Mouse (Mus musculus): ENCODE measurements around the gene Mars. TPM values are rescaled to one million over a fixed set of nuclear protein-coding genes. Genes with fewer than 3 reads are reported as not detected.

The Mars gene
- total and polyA plus RNA-seq, 3 experiments = 143 to 224 (median 161) TPM

DNA sequence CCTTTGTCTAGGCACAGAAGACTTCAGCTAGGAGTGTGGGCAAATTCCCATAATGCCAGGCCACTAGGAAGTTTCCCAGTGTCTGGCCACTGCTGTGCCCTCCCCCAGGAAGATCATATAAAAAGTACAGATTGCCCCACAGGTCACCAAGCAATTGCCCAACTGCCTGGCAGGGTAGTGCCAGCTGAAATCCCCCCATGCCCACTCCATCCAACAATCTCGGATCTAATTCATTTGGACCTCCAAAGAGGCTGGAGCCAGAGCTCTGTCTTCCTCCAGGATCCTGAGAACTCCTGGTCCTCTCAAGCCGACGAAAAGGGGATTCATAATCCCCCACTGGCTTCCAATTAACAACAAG, 23.7 kb downstream of the Mars start:
- Histone ChIP-seq H3K4me2 (ENCODE audit: insufficient read depth, low read depth, poor library complexity, severe bottlenecking) (peak overlapping the region; percentile 75), H3K4me3 (replicated peaks in 1 of 3; ENCODE audit: low read depth in 2 of 3, low read length in 2 of 3, poor library complexity in 1 of 3) (peak overlapping the region; percentile 74 to 83 (median 75)), H3K36me3 (replicated peaks in 1 of 2; ENCODE audit: control insufficient read depth in 1 of 2, insufficient read depth in 1 of 2, low read length in 1 of 2) (peaks cover 50 to 60% of the 10 kb centered on the region in 2 experiments), H3K79me2 (replicated peaks; ENCODE audit: control insufficient read depth, extremely low read depth, insufficient read depth, poor library complexity, severe bottlenecking) (peaks cover 37% of the 10 kb centered on the region), H3K4me1 (ENCODE audit: control insufficient read depth in 1 of 2, insufficient read depth in 2 of 2) (peaks cover 16 to 31% of the 10 kb centered on the region in 2 experiments), H3K9me3 (replicated peaks; ENCODE audit: low read length) (no peaks in the 10 kb centered on the region), H3K27ac (ENCODE audit: insufficient read depth, low read depth) (peak overlapping the region; percentile 77), H3K9ac (ENCODE audit: insufficient read depth, low read depth) (peak overlapping the region; percentile 63), H3K27me3 (replicated peaks) (no peaks in the 10 kb centered on the region)
- dilution Hi-C loops (cut with MboI; ENCODE audit: extremely low pct_ligation_motif_present, extremely low pct_unique_long_range_greater_than_20kb, low sequenced_read_pairs) = no loop called here
- no peak for DNase-seq (ENCODE audit: extremely low read depth)
- TF ChIP-seq CHD2 (IDR thresholded peaks at IDR 0.05; ENCODE audit: low read length) (no peak), MYC (IDR thresholded peaks at IDR 0.05; ENCODE audit: low read depth, low read length) (no peak), EP300 (IDR thresholded peaks at IDR 0.05; ENCODE audit: low read length) (no peak), HCFC1 (IDR thresholded peaks at IDR 0.05; ENCODE audit: low read depth, low read length) (no peak), ZC3H11A (IDR thresholded peaks at IDR 0.05; ENCODE audit: low read depth, low read length) (no peak), JUND (conservative IDR thresholded peaks at IDR 0.05; ENCODE audit: low read depth, low read length) (no peak), ZNF384 (IDR thresholded peaks at IDR 0.05; ENCODE audit: low read depth, low read length) (no peak), RAD21 (IDR thresholded peaks at IDR 0.05; ENCODE audit: low read depth, low read length) (no peak), RCOR1 (conservative IDR thresholded peaks at IDR 0.05; ENCODE audit: low read depth, low read length) (no peak), CTCF (conservative IDR thresholded peaks at IDR 0.05 in 1 of 2, IDR thresholded peaks at IDR 0.05 in 1 of 2; ENCODE audit: low read depth in 2 of 2, low read length in 2 of 2) (no peak), MAZ (IDR thresholded peaks at IDR 0.05; ENCODE audit: low read depth, low read length) (no peak), CHD1 (IDR thresholded peaks at IDR 0.05; ENCODE audit: low read depth, low read length) (no peak), MXI1 (IDR thresholded peaks at IDR 0.05; ENCODE audit: low read depth, low read length) (no peak), MAFK (IDR thresholded peaks at IDR 0.05; ENCODE audit: insufficient replicate concordance, low read length) (no peak), POLR2AphosphoS2 (IDR thresholded peaks at IDR 0.05; ENCODE audit: low read depth, low read length) (no peak), PAX5 (IDR thresholded peaks at IDR 0.05; ENCODE audit: low read length) (no peak), E2F4 (IDR thresholded peaks at IDR 0.05; ENCODE audit: insufficient replicate concordance, low read depth, low read length) (no peak), SMC3 (IDR thresholded peaks at IDR 0.05; ENCODE audit: low read depth, low read length) (no peak)
- in situ Hi-C loops (cut with MboI; ENCODE audit: low pct_ligation_motif_present, low pct_unique_long_range_greater_than_20kb, low sequenced_read_pairs) = no loop called here

DNA sequence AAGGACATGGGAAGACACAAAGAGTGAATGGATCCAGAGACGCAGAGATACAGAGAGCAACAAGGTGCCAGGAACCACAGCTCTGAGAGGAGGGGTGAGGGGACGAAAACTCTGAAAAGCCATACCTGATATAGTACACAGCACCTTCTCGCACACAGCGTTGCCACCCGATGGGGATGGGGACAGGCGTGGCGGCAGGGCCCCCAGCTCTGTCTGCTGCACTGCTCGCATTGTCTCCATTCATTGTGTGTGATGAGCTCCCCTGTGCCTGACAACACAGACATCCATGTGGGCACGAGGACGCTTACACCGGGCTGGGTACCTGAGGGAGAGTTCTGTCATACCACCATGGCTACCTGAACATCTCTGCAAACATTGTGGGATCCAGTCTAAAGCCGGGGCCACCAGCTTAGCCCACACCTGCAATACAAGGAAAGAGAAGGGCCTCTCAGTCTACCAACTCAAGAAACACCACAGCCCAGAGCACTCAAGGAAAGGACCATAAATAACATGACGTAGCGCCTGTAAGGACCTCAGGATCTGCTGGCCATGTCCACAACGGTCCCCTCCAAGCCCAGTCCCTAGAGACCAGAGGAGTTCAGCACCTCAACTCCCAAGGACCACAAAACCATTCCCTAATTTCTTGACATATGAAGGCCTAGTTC, 24.2 kb downstream of the Mars start:
- H3K27me3 ChIP-seq (replicated peaks) = no peaks in the 10 kb centered on the region
- H3K9me3 ChIP-seq (replicated peaks; ENCODE audit: low read length) = no peaks in the 10 kb centered on the region
- H3K36me3 ChIP-seq (replicated peaks in 1 of 2; ENCODE audit: control insufficient read depth in 1 of 2, insufficient read depth in 1 of 2, low read length in 1 of 2) = peaks cover 53 to 62% of the 10 kb centered on the region in 2 experiments
- H3K4me3 ChIP-seq (replicated peaks in 1 of 3; ENCODE audit: low read depth in 2 of 3, low read length in 2 of 3, poor library complexity in 1 of 3) = peak overlapping the region; percentile 74 to 83 (median 75)
- peak overlapping the region; percentile 75 for H3K4me2 ChIP-seq (ENCODE audit: insufficient read depth, low read depth, poor library complexity, severe bottlenecking)
- in situ Hi-C loops (cut with MboI; ENCODE audit: low pct_ligation_motif_present, low pct_unique_long_range_greater_than_20kb, low sequenced_read_pairs) (no loop called here), dilution Hi-C loops (cut with MboI; ENCODE audit: extremely low pct_ligation_motif_present, extremely low pct_unique_long_range_greater_than_20kb, low sequenced_read_pairs) (no loop called here)
- peaks cover 16 to 27% of the 10 kb centered on the region in 2 experiments for H3K4me1 ChIP-seq (ENCODE audit: control insufficient read depth in 1 of 2, insufficient read depth in 2 of 2)
- H3K9ac ChIP-seq (ENCODE audit: insufficient read depth, low read depth) = peak overlapping the region; percentile 63
- H3K27ac ChIP-seq (ENCODE audit: insufficient read depth, low read depth) = peak overlapping the region; percentile 77; the same call in 1 of the 2 replicates
- no peak for DNase-seq (ENCODE audit: extremely low read depth)
- TF ChIP-seq MEF2A (IDR thresholded peaks at IDR 0.05; ENCODE audit: borderline replicate concordance, low read depth, low read length) = no peak
- no peak for TF ChIP-seq ZC3H11A (IDR thresholded peaks at IDR 0.05; ENCODE audit: low read depth, low read length)
- no peak for TF ChIP-seq JUND (conservative IDR thresholded peaks at IDR 0.05; ENCODE audit: low read depth, low read length)
- TF ChIP-seq RAD21 (IDR thresholded peaks at IDR 0.05; ENCODE audit: low read depth, low read length) = no peak
- no peak for TF ChIP-seq CTCF (conservative IDR thresholded peaks at IDR 0.05 in 1 of 2, IDR thresholded peaks at IDR 0.05 in 1 of 2; ENCODE audit: low read depth in 2 of 2, low read length in 2 of 2)
- no peak for TF ChIP-seq ELF1 (IDR thresholded peaks at IDR 0.05; ENCODE audit: low read depth, low read length)
- TF ChIP-seq GABPA (IDR thresholded peaks at IDR 0.05; ENCODE audit: insufficient replicate concordance, low read depth, low read length) = no peak
- no peak for TF ChIP-seq JUN (IDR thresholded peaks at IDR 0.05; ENCODE audit: insufficient read depth, low read depth, low read length)
- no peak for TF ChIP-seq POLR2A (IDR thresholded peaks at IDR 0.05; ENCODE audit: low read depth, low read length)
- no peak for TF ChIP-seq TBP (conservative IDR thresholded peaks at IDR 0.05; ENCODE audit: low read depth, low read length)
- no peak for TF ChIP-seq USF1 (IDR thresholded peaks at IDR 0.05; ENCODE audit: low read depth, low read length)
- no peak for TF ChIP-seq CHD1 (IDR thresholded peaks at IDR 0.05; ENCODE audit: low read depth, low read length)
- TF ChIP-seq EP300 (IDR thresholded peaks at IDR 0.05; ENCODE audit: low read length) = no peak
- no peak for TF ChIP-seq KAT2A (IDR thresholded peaks at IDR 0.05; ENCODE audit: insufficient replicate concordance, low read length)
- peaks cover 32% of the 10 kb centered on the region for H3K79me2 ChIP-seq (replicated peaks; ENCODE audit: control insufficient read depth, extremely low read depth, insufficient read depth, poor library complexity, severe bottlenecking)

Measured in CH12.LX (cell line).